Mouse (Mus musculus): ENCODE data around the gene Tnfaip3.

GRCm38 (mm10) chr10:18987046-18987906, 28.2 kb downstream of the Tnfaip3 start:
- TF ChIP-seq POLR2A (IDR thresholded peaks at IDR 0.05; ENCODE audit: insufficient read length, low read depth) (no peak), CEBPB (IDR thresholded peaks at IDR 0.05; ENCODE audit: insufficient read depth, poor library complexity, severe bottlenecking) (no peak), MYOG (IDR thresholded peaks at IDR 0.05; ENCODE audit: control insufficient read depth in 1 of 3, insufficient read depth in 1 of 3, insufficient read length in 2 of 3, low read depth in 2 of 3) (no peak), MYOD1 (IDR thresholded peaks at IDR 0.05; ENCODE audit: control insufficient read depth in 1 of 3, insufficient read length in 2 of 3, low read depth in 2 of 3) (no peak), TCF12 (IDR thresholded peaks at IDR 0.05; ENCODE audit: insufficient read depth, poor library complexity, severe bottlenecking) (no peak), USF1 (IDR thresholded peaks at IDR 0.05; ENCODE audit: low read depth) (no peak), E2F4 (IDR thresholded peaks at IDR 0.05; ENCODE audit: insufficient read depth) (no peak), MAX (IDR thresholded peaks at IDR 0.05; ENCODE audit: low read depth) (no peak), SRF (IDR thresholded peaks at IDR 0.05; ENCODE audit: control insufficient read depth, insufficient read length, low read depth) (no peak)
